Mouse (Mus musculus) midbrain, embryonic 14.5 days (tissue): Measurements from ENCODE around the gene Rassf6. TPM values are rescaled to one million over a fixed set of nuclear protein-coding genes. Genes with fewer than 3 reads are reported as not detected.
A peak's percentile ranks its signal among the peaks of the same experiment; 100 is the strongest.

ENCODE experiments used
- ATAC-seq: fragments of 200-750 bp; cut with Nextera tagmentation; 2 replicates; pipeline ENCODE4 v1.8.0; 2017; ENCODE audit warnings: moderate number of reproducible peaks, moderate library complexity; ENCODE audit not compliant: low FRiP score, low TSS enrichment
- DNase-seq: peaks from one replicate; pipeline ENCODE4 v3.0.0-alpha.2; 2015
- H3K27ac ChIP-seq: fragments of 300-500 bp; sonication (generic); replicated peaks from 2 replicates; pipeline ENCODE4 v1.5.1; 2014; ENCODE audit warnings: mild to moderate bottlenecking, low read depth, low read length, moderate library complexity
- H3K27me3 ChIP-seq: fragments of 300-500 bp; sonication (generic); 2 replicates; pipeline ENCODE4 v1.6.1; 2014; ENCODE audit warnings: low read length, control low read depth, mixed read lengths; ENCODE audit not compliant: control insufficient read depth, insufficient read depth
- H3K36me3 ChIP-seq: fragments of 300-500 bp; sonication (generic); 2 replicates; pipeline ENCODE4 v1.6.1; 2014; ENCODE audit warnings: low read length, control low read depth; ENCODE audit not compliant: control insufficient read depth, insufficient read depth
- H3K4me1 ChIP-seq: fragments of 300-500 bp; sonication (generic); 2 replicates; pipeline ENCODE4 v1.6.1; 2014; ENCODE audit warnings: mild to moderate bottlenecking, antibody characterized with exemption, low read length, control low read depth; ENCODE audit not compliant: control insufficient read depth, insufficient read depth
- H3K4me2 ChIP-seq: fragments of 300-500 bp; sonication (generic); 2 replicates; pipeline ENCODE4 v1.6.1; 2014; ENCODE audit warnings: mild to moderate bottlenecking, low read length, moderate library complexity
- H3K4me3 ChIP-seq: fragments of 300-500 bp; sonication (generic); replicated peaks from 2 replicates; pipeline ENCODE4 v1.5.1; 2014; ENCODE audit warnings: low read depth, low read length
- H3K9ac ChIP-seq: fragments of 300-500 bp; sonication (generic); replicated peaks from 2 replicates; pipeline ENCODE4 v1.6.1; 2014; ENCODE audit warnings: mild to moderate bottlenecking, low read length, moderate library complexity
- H3K9me3 ChIP-seq: fragments of 300-500 bp; sonication (generic); 2 replicates; pipeline ENCODE4 v1.6.1; 2016; ENCODE audit warnings: low read length, control low read depth, mixed read lengths; ENCODE audit not compliant: control insufficient read depth
- WGBS: fragments of 180-500 bp; shearing (Covaris S2); extraction: QIAGEN DNeasy Blood & Tissue Kit; methylation state at CpG from one replicate; pipeline ENCODE4 v1.1.7; 2014; 5-methylcytosine and 5-hydroxymethylcytosine counted together
- polyA plus RNA-seq: library from polyadenylated mRNA; unstranded; fragments of >200 nt; fragmentation: Nextera tagmentation; extraction: Ambion mirVana; gene quantifications from 2 replicates; pipeline ENCODE4 v1.2.1, GENCODE M21; 2014

Gene Rassf6
- polyA plus RNA-seq, 1 experiment from 2014 or later = 0.68 TPM

- H3K9me3 ChIP-seq = no peaks in the 10 kb centered on the region
- H3K9ac ChIP-seq = no peak overlapping the region
- DNase-seq = no peak
- no peaks in the 10 kb centered on the region for H3K36me3 ChIP-seq
- no peaks in the 10 kb centered on the region for H3K27me3 ChIP-seq
- no peak for ATAC-seq
- no peak overlapping the region for H3K27ac ChIP-seq
- WGBS = 93% methylated on average over 6 of the region's 6 CpGs
- H3K4me1 ChIP-seq = 0 out of 2 replicates have a peak, but pooled peaks cover 3% of the 10 kb centered on the region
- no peak overlapping the region for H3K4me3 ChIP-seq
- H3K4me2 ChIP-seq = no peak overlapping the region
Measured at GRCm38 (mm10) chr5:90591936-90592335, 48.5 kb downstream of the Rassf6 start.

GRCm38 (mm10) chr5:90590676-90591075 is 49.8 kb downstream of the Rassf6 start:
- ATAC-seq = no peak
- Histone ChIP-seq H3K4me1 (0 out of 2 replicates have a peak, but pooled peaks cover 3% of the 10 kb centered on the region), H3K27ac (no peak overlapping the region), H3K4me3 (no peak overlapping the region), H3K9me3 (no peaks in the 10 kb centered on the region), H3K4me2 (no peak overlapping the region), H3K27me3 (no peaks in the 10 kb centered on the region), H3K9ac (no peak overlapping the region), H3K36me3 (no peaks in the 10 kb centered on the region)
- DNase-seq = no peak
- WGBS = 86% methylated on average over 10 of the region's 10 CpGs

- Histone ChIP-seq H3K36me3 (no peaks in the 10 kb centered on the region), H3K4me3 (peak overlapping the region; percentile 40), H3K9ac (peak overlapping the region; percentile 52; the same call in 1 of the 2 replicates), H3K27ac (no peak overlapping the region), H3K4me1 (0 out of 2 replicates have a peak, but pooled peaks cover 3% of the 10 kb centered on the region), H3K4me2 (peak overlapping the region; percentile 67), H3K9me3 (no peaks in the 10 kb centered on the region), H3K27me3 (no peaks in the 10 kb centered on the region)
- 22% methylated on average over 25 of the region's 25 CpGs for WGBS
- DNase-seq (peak; percentile 91), ATAC-seq (peak; percentile 66)
Measured at GRCm38 (mm10) chr5:90588708-90589595, 51.5 kb downstream of the Rassf6 start.

GRCm38 (mm10) chr5:90588104-90588503 is 52.4 kb downstream of the Rassf6 start:
- no peak for ATAC-seq
- no peak overlapping the region for H3K4me2 ChIP-seq
- no peaks in the 10 kb centered on the region for H3K36me3 ChIP-seq
- H3K9me3 ChIP-seq = no peaks in the 10 kb centered on the region
- no peaks in the 10 kb centered on the region for H3K27me3 ChIP-seq
- no peak for DNase-seq
- H3K27ac ChIP-seq = no peak overlapping the region
- 91% methylated on average over 5 of the region's 5 CpGs for WGBS
- H3K9ac ChIP-seq = no peak overlapping the region
- no peak overlapping the region for H3K4me3 ChIP-seq
- 0 out of 2 replicates have a peak, but pooled peaks cover 3% of the 10 kb centered on the region for H3K4me1 ChIP-seq

- Histone ChIP-seq H3K9ac (no peak overlapping the region), H3K36me3 (no peaks in the 10 kb centered on the region), H3K4me1 (0 out of 2 replicates have a peak, but pooled peaks cover 3% of the 10 kb centered on the region), H3K4me3 (no peak overlapping the region), H3K4me2 (no peak overlapping the region), H3K9me3 (no peaks in the 10 kb centered on the region), H3K27ac (no peak overlapping the region), H3K27me3 (no peaks in the 10 kb centered on the region)
- ATAC-seq (no peak), DNase-seq (no peak)
- WGBS = 70% methylated on average over 5 of the region's 5 CpGs
Measured at GRCm38 (mm10) chr5:90586511-90586910, 53.9 kb downstream of the Rassf6 start.

- Histone ChIP-seq H3K27ac (no peak overlapping the region), H3K9me3 (no peaks in the 10 kb centered on the region), H3K4me3 (no peak overlapping the region), H3K4me2 (no peak overlapping the region), H3K9ac (no peak overlapping the region), H3K27me3 (no peaks in the 10 kb centered on the region), H3K36me3 (no peaks in the 10 kb centered on the region), H3K4me1 (0 out of 2 replicates have a peak, but pooled peaks cover 3% of the 10 kb centered on the region)
- DNase-seq (no peak), ATAC-seq (no peak)
- WGBS = 80% methylated on average over 7 of the region's 7 CpGs
Measured at GRCm38 (mm10) chr5:90584799-90585198, 55.7 kb downstream of the Rassf6 start.

GRCm38 (mm10) chr5:90582179-90582578 is 58.3 kb downstream of the Rassf6 start:
- Histone ChIP-seq H3K4me2 (no peak overlapping the region), H3K9me3 (no peaks in the 10 kb centered on the region), H3K27ac (no peak overlapping the region), H3K4me1 (no peaks in the 10 kb centered on the region), H3K36me3 (no peaks in the 10 kb centered on the region), H3K27me3 (no peaks in the 10 kb centered on the region), H3K9ac (no peak overlapping the region), H3K4me3 (no peak overlapping the region)
- ATAC-seq (no peak), DNase-seq (no peak)
- WGBS = 90% methylated on average over 6 of the region's 6 CpGs

- DNase-seq (no peak), ATAC-seq (no peak)
- Histone ChIP-seq H3K4me3 (no peak overlapping the region), H3K4me1 (no peaks in the 10 kb centered on the region), H3K4me2 (no peak overlapping the region), H3K27ac (no peak overlapping the region), H3K9ac (no peak overlapping the region), H3K9me3 (no peaks in the 10 kb centered on the region), H3K36me3 (no peaks in the 10 kb centered on the region), H3K27me3 (no peaks in the 10 kb centered on the region)
- WGBS = 90% methylated on average over 9 of the region's 9 CpGs
Measured at GRCm38 (mm10) chr5:90579556-90579955, 60.9 kb downstream of the Rassf6 start.

- no peaks in the 10 kb centered on the region for H3K36me3 ChIP-seq
- no peaks in the 10 kb centered on the region for H3K9me3 ChIP-seq
- no peak overlapping the region for H3K9ac ChIP-seq
- ATAC-seq (0 out of 2 replicates have a peak, but pooled peaks have one; percentile 24), DNase-seq (no peak)
- H3K4me1 ChIP-seq = no peaks in the 10 kb centered on the region
- 93% methylated on average over 9 of the region's 9 CpGs for WGBS
- H3K27ac ChIP-seq = no peak overlapping the region
- no peak overlapping the region for H3K4me2 ChIP-seq
- no peak overlapping the region for H3K4me3 ChIP-seq
- H3K27me3 ChIP-seq = no peaks in the 10 kb centered on the region
Measured at GRCm38 (mm10) chr5:90577751-90578150, 62.7 kb downstream of the Rassf6 start.
